Mouse (Mus musculus) retina, postnatal 7 days (tissue): ENCODE results near the gene Gprasp1.
"Not testable (repeated sequence)": the region's sequence is repeated elsewhere in the genome, so short reads cannot be mapped to it uniquely, and the experiment has no call there.

Source experiments
- DNase-seq: peaks from one replicate; pipeline ENCODE4 v3.0.0-alpha.2; 2012; ENCODE audit warnings: low read depth, low spot score

Gene Gprasp1

GRCm38 (mm10) chrX:135742304-135743055 lies at the start of gene Gprasp1, which contains the start of gene Armcx5:
Gene Gprasp1, plus strand, starts transcription at chrX:135742733.
Gene Armcx5, plus strand, starts transcription at chrX:135742733.
- DNase-seq: peak; percentile 83

GRCm38 (mm10) chrX:135693633-135694032 lies 48.9 kb upstream of the Gprasp1 start, which contains the start of gene Tcp11x2:
Gene Tcp11x2, minus strand, starts transcription at chrX:135693790.
- DNase-seq: no peak

GRCm38 (mm10) chrX:135703111-135703510 lies 39.4 kb upstream of the Gprasp1 start:
- no peak for DNase-seq

- DNase-seq: no peak
These were observed 38.2 kb upstream of the Gprasp1 start for GRCm38 (mm10) chrX:135704349-135704748.

- DNase-seq: no peak
These were observed 29.7 kb upstream of the Gprasp1 start for GRCm38 (mm10) chrX:135712845-135713244.

- no peak for DNase-seq
These were observed 17.4 kb upstream of the Gprasp1 start, which contains the start of gene Tmsb15a for GRCm38 (mm10) chrX:135725161-135725560. Gene Tmsb15a, minus strand, starts transcription at chrX:135725261.

GRCm38 (mm10) chrX:135738730-135739520 lies 3.6 kb upstream of the Gprasp1 start:
- no peak for DNase-seq

GRCm38 (mm10) chrX:135743056-135743355 lies 473 bp downstream of the Gprasp1 start:
- no peak for DNase-seq

GRCm38 (mm10) chrX:135745376-135745775 lies 2.8 kb downstream of the Gprasp1 start:
- DNase-seq: not testable (repeated sequence)

- peak; percentile 51 for DNase-seq
These were observed 10.3 kb downstream of the Gprasp1 start for GRCm38 (mm10) chrX:135752832-135753231.

GRCm38 (mm10) chrX:135761707-135762106 lies 19.2 kb downstream of the Gprasp1 start:
- DNase-seq: no peak

- DNase-seq: no peak
These were observed 25.6 kb downstream of the Gprasp1 start for GRCm38 (mm10) chrX:135768043-135768548.

- no peak for DNase-seq
These were observed 26.0 kb downstream of the Gprasp1 start for GRCm38 (mm10) chrX:135768565-135768964.

- DNase-seq: no peak
These were observed 49.0 kb downstream of the Gprasp1 start for GRCm38 (mm10) chrX:135791536-135791935.

GRCm38 (mm10) chrX:135792326-135792725 lies 49.8 kb downstream of the Gprasp1 start:
- no peak for DNase-seq

GRCm38 (mm10) chrX:135795591-135796304 lies 53.2 kb downstream of the Gprasp1 start:
- DNase-seq: peak; percentile 31

- DNase-seq: not testable (repeated sequence)
These were observed 54.0 kb downstream of the Gprasp1 start for GRCm38 (mm10) chrX:135796305-135797211.

GRCm38 (mm10) chrX:135797212-135797644 lies 54.7 kb downstream of the Gprasp1 start, which contains the start of gene Bhlhb9:
Gene Bhlhb9, plus strand, starts transcription at chrX:135797594.
- DNase-seq: peak; percentile 25

- no peak for DNase-seq
These were observed 61.6 kb downstream of the Gprasp1 start for GRCm38 (mm10) chrX:135804149-135804548.

GRCm38 (mm10) chrX:135805780-135806179 lies 63.2 kb downstream of the Gprasp1 start:
- DNase-seq: peak; percentile 37
